ENCODE assay signal across 9 mouse cellular contexts in genomic region chr1:62751011-62752006, GRCm38 (mm10). TPM values are rescaled to one million over a fixed set of nuclear protein-coding genes. Genes with fewer than 3 reads are reported as not detected.
DNase-seq lines count a peak whose midpoint lies in the region; ATAC-seq lines count a peak whose summit lies in the region.
"Had no signal": no experiment of that assay in that cellular context is flagged by ENCODE, and none has a peak within 500 bp of the region (broad histone marks: within the 10 kb centered on the region; RNA-seq: fewer than 3 reads in every experiment).

No protein-coding gene starts in this region.

- DNase-seq in adrenal gland, adult (ENCODE audit: inconsistent age in 2 of 2, low spot score in 1 of 2), result peak; percentile 33 to 69
- no peak for DNase-seq in adrenal gland, postnatal 4 days (ENCODE audit: low spot score in 2 of 2)
- DNase-seq in lung, postnatal 36 days, result no peak
- DNase-seq in cerebellum, adult 8-10 months, result no peak

- ATAC-seq in lung, embryonic 15.5 days (ENCODE audit: borderline replicate concordance, extremely low read depth, low FRiP score, low TSS enrichment), result peak; percentile 55; the same call in 1 of the 2 replicates
- no peak for ATAC-seq in heart, embryonic 13.5 days (ENCODE audit: extremely low read depth, insufficient number of reproducible peaks, low FRiP score, low TSS enrichment)
- ATAC-seq in megakaryocyte, adult 5-6 weeks (ENCODE audit: poor library complexity, severe bottlenecking), result peak; percentile 55
- no peak for ATAC-seq in erythroid progenitor cell, adult 5-6 weeks (replicated peaks; ENCODE audit: low FRiP score, poor library complexity, severe bottlenecking)

- no peaks in the 10 kb centered on the region for H3K27me3 ChIP-seq in lung, embryonic 15.5 days
- no peaks in the 10 kb centered on the region for H3K27me3 ChIP-seq in heart, embryonic 13.5 days (replicated peaks)
- H3K27me3 ChIP-seq: liver, embryonic 15.5 days had no signal

- WGBS in lung, embryonic 15.5 days, result 32% methylated on average over 15 of the region's 15 CpGs
- 36% methylated on average over 15 of the region's 15 CpGs for WGBS in heart, embryonic 13.5 days

- H3K4me1 ChIP-seq in lung, embryonic 15.5 days, result peaks cover 20% of the 10 kb centered on the region
- H3K4me1 ChIP-seq in heart, embryonic 13.5 days, result peaks cover 29% of the 10 kb centered on the region
- H3K4me1 ChIP-seq: liver, embryonic 15.5 days had no signal

- no peak overlapping the region for H3K4me3 ChIP-seq in lung, embryonic 15.5 days
- no peak overlapping the region for H3K4me3 ChIP-seq in heart, embryonic 13.5 days
- H3K4me3 ChIP-seq: liver, embryonic 15.5 days had no signal

- no peak overlapping the region for H3K27ac ChIP-seq in lung, embryonic 15.5 days
- no peak overlapping the region; the same call in 1 of the 2 replicates for H3K27ac ChIP-seq in heart, embryonic 13.5 days (replicated peaks)
- H3K27ac ChIP-seq: liver, embryonic 15.5 days had no signal

- H3K4me2 ChIP-seq in lung, embryonic 15.5 days, result peak overlapping the region; percentile 19; the same call in 1 of the 2 replicates
- peak overlapping the region; percentile 8 for H3K4me2 ChIP-seq in heart, embryonic 13.5 days
- H3K4me2 ChIP-seq: liver, embryonic 15.5 days had no signal

- no peaks in the 10 kb centered on the region for H3K36me3 ChIP-seq in lung, embryonic 15.5 days
- H3K36me3 ChIP-seq in heart, embryonic 13.5 days, result 0 out of 2 replicates have a peak, but pooled peaks cover 4% of the 10 kb centered on the region
- H3K36me3 ChIP-seq: liver, embryonic 15.5 days had no signal

- H3K9me3 ChIP-seq in lung, embryonic 15.5 days, result no peaks in the 10 kb centered on the region
- no peaks in the 10 kb centered on the region for H3K9me3 ChIP-seq in heart, embryonic 13.5 days
- H3K9me3 ChIP-seq: liver, embryonic 15.5 days had no signal

- H3K9ac ChIP-seq in lung, embryonic 15.5 days, result no peak overlapping the region
- 0 out of 2 replicates have a peak overlapping the region, but pooled peaks have one; percentile 0 for H3K9ac ChIP-seq in heart, embryonic 13.5 days
- H3K9ac ChIP-seq: liver, embryonic 15.5 days had no signal

RNA-seq across cellular contexts. Expression of gene Nrp2, which starts 48.2 kb away (rescaled TPM):
- 10 to 100 TPM; 42.5 to 51.6 TPM for total RNA-seq in adrenal gland, postnatal 4 days (2021)
- 11.5 and 12.4 TPM in 2 replicates for polyA plus RNA-seq in lung, embryonic 15.5 days (2015; fragmentation: Nextera tagmentation; extraction: Ambion mirVana)
- 5.0 and 7.0 TPM in 2 replicates for polyA plus RNA-seq in heart, embryonic 13.5 days (2015; fragmentation: Nextera tagmentation; extraction: Ambion mirVana)
- 3.5 and 3.9 TPM in 2 replicates for total RNA-seq in megakaryocyte, adult 5-6 weeks (2015)
- 5.9 and 6.5 TPM in 2 replicates for total RNA-seq in megakaryocyte, adult 5-6 weeks (2017)
- total RNA-seq in erythroid progenitor cell, adult 5-6 weeks (2015; ENCODE audit: low replicate concordance), result 0.72 and 1.7 TPM in 2 replicates
- 1.3 and 2.7 TPM in 2 replicates for total RNA-seq in erythroid progenitor cell, adult 5-6 weeks (2017; ENCODE audit: low replicate concordance)

Comparison
In these comparisons a context has a peak if more than half of its experiments do, and no peak if none do; other contexts are left out.
1. DNase-seq: peak in adrenal gland, adult (2 of 2); none in adrenal gland, postnatal 4 days (0 of 2), lung, postnatal 36 days (single experiment) and cerebellum, adult 8-10 months (single experiment).
2. ATAC-seq: peak in lung, embryonic 15.5 days (single experiment) and megakaryocyte, adult 5-6 weeks (single experiment); none in heart, embryonic 13.5 days (single experiment) and erythroid progenitor cell, adult 5-6 weeks (single experiment).
3. RNA of gene Nrp2, which starts 48.2 kb away (total RNA-seq): 42.5 to 51.6 TPM in adrenal gland, postnatal 4 days; 3.5 to 6.5 TPM in megakaryocyte, adult 5-6 weeks and 0.72 to 2.7 TPM in erythroid progenitor cell, adult 5-6 weeks; every median in the first group is over 4 times any median in the second.